Mouse (Mus musculus) heart, postnatal 4 days (tissue): ENCODE measurements at regions not wholly inside any gene's neighbourhood (a gene's known extent, or its start where the extent isn't known, plus 50 kb on each side); places are given as distances from the start of the nearest gene placed in this dataset.

Experiments
- DNase-seq: peaks from one replicate; pipeline ENCODE4 v3.0.0; 2021

GRCm38 (mm10) chr8:103442420-103443125, 657.1 kb upstream of the Cdh11 start:
- DNase-seq = no peak

- no peak for DNase-seq
Measured at GRCm38 (mm10) chr8:103444577-103444976, 656.8 kb upstream of the Cdh5 start.

DNA sequence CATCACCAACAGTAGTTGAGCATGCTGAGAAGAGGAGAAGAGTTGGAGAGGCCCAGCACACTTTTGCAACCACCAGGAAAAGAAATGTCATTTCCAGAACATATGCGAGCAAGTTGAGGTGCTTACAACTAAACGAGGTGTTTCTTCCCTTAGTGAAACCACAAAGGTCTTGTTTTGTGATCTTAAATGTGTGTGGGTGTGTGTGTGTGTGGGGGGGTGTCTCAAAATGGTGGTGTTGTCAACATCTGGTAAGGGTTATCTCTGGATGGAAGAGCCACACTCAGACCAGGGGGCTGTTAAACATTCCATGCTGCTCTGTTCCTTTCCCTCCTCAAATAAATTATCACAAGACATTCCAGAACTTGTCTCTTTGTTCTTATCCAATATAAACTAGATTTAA, 656.0 kb upstream of the Cdh5 start:
- DNase-seq = no peak

DNA sequence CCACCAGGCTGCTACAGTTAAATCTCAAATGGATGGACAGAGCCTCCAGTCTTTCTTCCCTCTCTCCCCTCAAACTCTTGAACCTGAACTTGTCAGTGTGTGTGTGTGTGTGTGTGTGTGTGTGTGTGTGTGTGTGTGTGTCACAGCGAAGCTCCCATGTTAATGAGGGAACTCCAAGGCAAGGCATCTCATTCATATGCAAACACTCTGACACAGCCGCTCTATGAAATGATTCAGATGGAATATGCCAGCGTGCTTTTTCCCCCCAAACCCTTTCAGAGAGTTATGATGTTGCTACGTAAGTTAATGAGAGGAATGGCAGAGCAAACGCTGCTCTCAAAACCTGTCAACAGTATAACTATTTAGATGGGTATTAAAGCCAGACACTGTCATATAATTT, 653.5 kb upstream of the Cdh5 start:
- DNase-seq = no peak

DNA sequence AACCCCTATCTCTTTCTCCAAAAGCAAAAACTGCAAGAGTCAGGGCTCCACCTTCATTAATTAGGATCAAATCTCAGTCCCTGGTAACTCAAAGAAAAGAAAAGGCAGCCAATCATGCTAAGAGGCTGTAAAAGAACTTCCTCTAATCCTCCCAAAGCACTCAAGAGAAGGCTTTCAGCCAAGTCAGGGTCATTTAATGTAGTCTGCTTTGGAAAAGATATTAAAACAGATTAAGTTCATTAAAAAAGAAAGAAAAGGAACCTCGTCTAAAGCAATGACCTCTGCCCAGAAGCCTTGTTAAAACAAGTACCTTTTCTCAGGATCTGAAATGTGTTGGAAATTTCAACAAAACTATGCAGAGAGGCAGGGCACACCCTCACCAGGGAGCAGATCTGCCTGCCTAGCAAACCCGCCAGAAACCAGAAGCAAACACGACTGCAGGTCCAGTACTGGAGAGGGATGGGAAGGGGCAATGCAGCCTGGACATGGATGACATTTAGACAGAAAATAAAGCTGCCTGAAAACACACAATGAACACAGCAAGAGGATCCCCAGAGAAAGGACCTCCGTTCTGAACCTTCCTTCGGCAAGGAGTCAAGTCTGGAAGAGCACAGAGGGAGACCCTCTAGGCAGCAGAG, 649.9 kb upstream of the Cdh5 start:
- no peak for DNase-seq

GRCm38 (mm10) chr8:103457176-103457575, 644.2 kb upstream of the Cdh5 start:
- no peak for DNase-seq

GRCm38 (mm10) chr8:103463557-103463956, 637.9 kb upstream of the Cdh5 start:
- no peak for DNase-seq

DNA sequence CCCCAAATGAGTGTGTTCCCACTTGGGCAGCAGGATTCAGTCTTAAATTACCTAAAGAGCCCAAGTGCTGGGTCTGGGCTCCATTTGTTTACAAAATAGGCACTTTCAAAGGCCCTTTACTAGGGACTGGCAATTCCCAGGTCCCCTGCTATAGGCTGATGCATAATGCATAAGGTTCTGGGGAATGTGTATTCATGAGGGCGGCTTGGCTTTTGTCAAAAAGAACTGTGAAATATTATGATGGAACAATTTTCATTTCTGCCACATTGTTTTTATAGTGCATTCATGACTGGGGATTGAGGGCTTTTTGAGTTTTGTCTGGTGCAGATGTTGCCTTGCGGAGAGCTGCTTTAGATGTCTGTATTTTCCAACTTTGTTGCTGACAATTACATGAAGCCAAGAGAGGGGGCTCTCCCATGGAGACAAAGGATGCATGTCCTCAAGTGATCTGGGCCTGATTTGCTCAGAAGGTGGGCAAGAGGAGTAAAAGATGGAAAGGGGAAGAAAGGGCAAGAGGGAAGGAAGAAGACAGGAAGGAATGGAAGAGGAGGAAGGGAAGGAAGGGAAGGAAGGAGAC, 636.6 kb upstream of the Cdh5 start:
- DNase-seq = no peak

DNA sequence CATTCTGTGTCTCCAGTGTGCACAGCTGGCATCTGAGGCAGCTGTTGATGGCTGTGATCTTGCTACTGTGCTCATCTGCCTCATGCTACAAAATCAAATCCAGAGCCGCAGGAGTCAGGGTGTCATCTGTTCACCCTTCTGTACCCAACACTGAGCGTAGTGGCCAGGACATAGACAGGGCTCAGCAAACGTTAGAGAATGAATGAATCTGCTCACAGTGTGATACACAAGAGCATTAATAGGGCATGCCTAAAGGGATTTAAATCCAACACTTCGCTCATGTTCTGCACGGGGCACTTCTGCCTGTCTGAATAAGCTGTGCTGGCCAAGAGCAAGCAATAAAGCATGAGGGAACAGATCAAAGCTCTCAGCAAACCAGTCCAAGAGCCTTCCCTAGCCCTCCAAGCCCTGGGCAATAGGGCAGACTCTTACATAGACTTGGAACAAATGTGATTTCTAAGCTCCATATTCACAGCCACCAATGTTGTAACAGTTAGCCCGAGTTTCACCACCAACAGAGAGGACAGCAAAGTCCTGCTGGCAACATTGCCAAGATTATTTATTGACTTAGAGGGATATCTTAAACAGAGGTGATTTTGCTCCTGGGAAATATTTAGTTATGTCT, 633.8 kb upstream of the Cdh5 start:
- DNase-seq = no peak

- no peak for DNase-seq
Measured at GRCm38 (mm10) chr8:103469049-103469448, 632.4 kb upstream of the Cdh5 start.

DNA sequence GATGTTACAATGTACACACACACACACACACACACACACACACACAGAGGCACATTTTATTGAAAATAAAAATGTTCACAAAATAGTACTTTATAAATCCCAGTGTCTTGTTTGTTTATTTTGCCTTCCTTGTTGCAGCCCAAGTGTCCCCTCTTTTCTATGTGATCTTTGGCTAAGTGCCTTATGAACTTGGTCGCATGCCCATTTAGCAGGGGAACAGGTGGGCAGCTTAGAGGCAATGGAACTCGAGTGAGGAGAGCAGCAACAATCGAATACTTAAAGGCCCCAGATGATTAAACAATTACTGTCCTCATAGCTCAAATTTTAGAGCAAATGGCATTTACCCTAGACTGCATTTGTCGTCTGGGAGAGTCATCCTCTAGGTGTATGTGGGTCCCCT, 631.1 kb upstream of the Cdh5 start:
- DNase-seq = no peak

GRCm38 (mm10) chr8:103475816-103476797, 625.3 kb upstream of the Cdh5 start:
- DNase-seq = no peak

DNA sequence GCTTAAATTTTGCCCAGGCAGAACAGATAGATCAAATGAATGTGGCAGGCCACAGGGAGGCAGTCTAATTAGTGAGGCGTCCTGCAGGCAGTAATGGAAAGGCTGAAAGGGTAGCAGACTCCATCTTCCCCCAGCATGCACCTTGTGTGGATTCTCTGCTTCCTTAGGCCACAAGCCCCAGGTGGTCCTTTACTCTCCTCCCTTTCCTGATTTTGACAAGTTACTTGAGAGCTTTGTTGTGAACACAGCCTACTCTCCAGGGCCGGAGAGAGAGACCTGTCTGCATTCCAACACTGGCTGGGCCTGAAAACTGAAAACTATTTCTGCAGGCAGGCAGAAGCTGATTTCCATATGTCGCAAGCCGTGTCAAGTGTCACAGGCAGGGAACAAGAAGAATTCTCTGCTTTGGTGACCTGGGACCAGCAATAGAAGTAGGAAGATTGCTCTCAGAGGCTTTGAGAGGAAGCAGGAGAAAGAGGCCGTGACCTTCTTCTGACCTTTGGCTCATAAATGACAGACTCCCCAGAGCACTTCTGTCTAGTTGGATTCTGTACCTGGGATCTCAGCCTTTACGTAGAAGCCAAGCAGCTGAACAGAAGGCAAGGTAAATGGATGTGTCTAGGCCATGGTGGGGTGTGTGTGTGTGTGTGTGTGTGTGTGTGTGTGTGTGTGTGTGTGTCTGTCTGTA, 619.2 kb upstream of the Cdh5 start:
- no peak for DNase-seq

DNA sequence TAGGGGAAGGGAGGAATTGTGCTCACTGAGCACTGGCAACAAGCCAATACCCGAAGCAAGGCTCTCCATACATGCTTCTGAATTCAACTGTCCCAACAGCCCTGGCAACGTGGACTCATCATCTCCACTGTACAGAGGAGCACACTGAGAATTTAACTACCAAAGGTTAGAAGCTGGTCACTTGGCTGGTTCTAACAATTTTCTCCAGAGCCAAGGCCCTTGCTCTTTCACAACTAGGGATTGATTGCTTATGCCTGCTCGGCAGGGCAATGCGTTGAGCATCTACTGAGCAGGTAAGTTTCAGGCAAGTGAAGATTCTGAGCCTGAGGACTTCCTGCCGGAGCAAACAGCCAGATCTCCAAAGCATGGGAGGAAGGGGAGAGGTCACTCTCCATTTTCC, 616.0 kb upstream of the Cdh5 start:
- no peak for DNase-seq

DNA sequence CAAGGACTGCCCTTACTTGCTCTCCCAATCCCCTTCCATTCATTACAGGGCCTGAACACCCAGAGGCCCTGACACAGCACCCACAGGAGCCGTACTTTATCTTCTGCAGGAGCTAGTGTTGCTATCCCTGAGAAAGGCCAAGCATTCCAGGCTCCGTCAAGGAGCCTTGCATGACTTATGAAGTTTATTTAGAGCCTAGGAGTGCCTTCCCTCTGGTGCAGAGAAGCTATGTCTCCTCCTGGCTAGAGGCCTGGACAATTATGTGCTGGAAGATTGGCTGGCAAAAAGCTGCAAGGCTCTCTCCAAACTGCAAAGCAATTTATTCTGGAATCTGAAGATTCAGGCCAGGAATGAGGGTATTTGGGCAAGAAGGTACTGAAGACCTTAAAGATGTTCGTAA, 612.0 kb upstream of the Cdh5 start:
- DNase-seq = no peak

DNA sequence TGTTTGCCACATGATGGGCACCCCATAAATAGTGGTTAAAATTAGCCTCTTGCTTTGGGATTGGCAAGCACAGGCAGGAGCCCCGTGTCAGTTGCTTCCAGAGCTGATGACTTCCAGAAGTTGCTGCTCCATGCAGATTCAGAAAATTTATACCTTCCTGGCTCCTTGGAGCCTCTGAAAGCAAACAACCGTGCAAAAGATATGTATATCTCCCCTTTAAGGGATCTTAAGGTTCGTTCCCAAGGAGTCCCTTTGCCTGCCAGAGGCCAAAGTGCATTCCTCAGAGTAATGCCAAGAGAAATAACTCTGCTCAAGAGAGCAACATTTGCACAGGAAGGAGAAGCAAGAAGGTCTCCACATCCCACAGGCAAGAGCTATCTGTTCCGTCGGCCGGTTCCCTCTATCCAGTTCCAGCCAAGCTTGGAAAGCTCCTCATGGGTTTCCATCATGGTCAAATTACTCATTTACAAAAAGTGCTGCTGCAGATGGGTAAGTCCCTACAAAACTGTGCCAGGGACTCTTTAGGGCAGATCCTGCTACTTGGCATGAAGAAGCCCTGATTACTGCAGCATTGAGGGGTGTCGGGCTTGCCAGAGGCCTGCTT, 608.4 kb upstream of the Cdh5 start:
- DNase-seq = no peak

DNA sequence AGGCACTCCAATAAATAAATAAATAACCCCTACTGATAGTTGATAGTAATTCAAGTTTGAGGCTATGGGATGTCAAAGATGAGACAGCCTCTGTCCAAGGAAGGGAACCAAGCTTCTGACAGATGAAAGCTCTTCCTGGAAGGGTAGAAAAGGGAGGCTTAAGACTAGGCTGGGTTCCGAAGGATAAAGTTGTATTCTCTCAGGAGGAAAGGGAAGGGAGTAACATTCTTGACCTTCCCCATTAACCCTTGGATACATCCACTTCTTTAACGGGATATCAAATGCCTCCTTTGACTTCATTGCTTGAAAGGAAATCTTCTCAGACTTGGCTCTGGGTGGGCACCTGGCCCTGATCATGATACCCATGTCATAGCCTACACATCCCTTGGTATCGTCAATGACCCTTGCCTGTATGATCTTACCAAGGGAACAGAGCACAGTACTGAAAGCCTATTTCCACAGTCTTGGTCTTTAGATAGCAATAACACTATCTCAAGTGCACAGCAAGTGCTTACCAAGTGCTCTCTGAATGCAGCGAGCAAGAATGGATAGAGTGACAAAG, 607.4 kb upstream of the Cdh5 start:
- DNase-seq = no peak

DNA sequence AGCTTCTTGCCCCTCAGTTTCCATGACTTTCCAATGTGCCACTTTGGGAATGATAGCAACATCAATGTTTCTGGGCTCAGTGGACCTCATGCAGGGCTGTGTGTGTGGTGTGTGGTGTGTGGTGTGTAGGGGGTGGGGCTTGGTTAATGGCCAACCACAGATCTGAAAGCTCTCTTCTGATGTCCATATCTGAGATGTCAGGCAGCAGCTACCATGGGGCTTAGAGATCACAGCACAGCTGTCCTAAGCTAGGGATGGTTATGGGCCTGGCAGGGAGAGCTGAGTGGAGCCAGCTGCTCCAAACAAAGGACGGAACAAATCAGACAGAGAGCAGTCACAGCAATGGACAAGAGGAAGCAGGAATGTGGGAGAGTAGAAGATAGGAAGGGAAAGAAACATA, 606.8 kb upstream of the Cdh5 start:
- no peak for DNase-seq

- DNase-seq = no peak
Measured at GRCm38 (mm10) chr8:103501328-103501727, 600.1 kb upstream of the Cdh5 start.

GRCm38 (mm10) chr8:103502991-103503767, 598.2 kb upstream of the Cdh5 start:
- no peak for DNase-seq
